Mouse (Mus musculus): Measurements from ENCODE around the gene Mbnl3.

- TF ChIP-seq ZC3H11A (IDR thresholded peaks at IDR 0.05; ENCODE audit: borderline replicate concordance, low read depth, low read length) (no peak), HCFC1 (IDR thresholded peaks at IDR 0.05; ENCODE audit: borderline replicate concordance, insufficient read depth, low read length) (no peak), MAFK (IDR thresholded peaks at IDR 0.05; ENCODE audit: insufficient read depth, low read depth, low read length) (no peak), CHD2 (IDR thresholded peaks at IDR 0.05; ENCODE audit: low read depth, low read length) (no peak), ZNF384 (IDR thresholded peaks at IDR 0.05; ENCODE audit: low read depth, low read length) (no peak)
Observed at GRCm38 (mm10) chrX:51170404-51170803, 35.9 kb downstream of the Mbnl3 start.

Measured in ES-E14 (cell line).